ENCODE assay signal across 8 mouse cellular contexts in genomic region chr8:56293480-56293879, GRCm38 (mm10). TPM values are rescaled to one million over a fixed set of nuclear protein-coding genes. Genes with fewer than 3 reads are reported as not detected.
DNase-seq lines count a peak whose midpoint lies in the region; ATAC-seq and TF ChIP-seq lines count a peak whose summit lies in the region.

No protein-coding gene starts in this region.

- H3K4me3 ChIP-seq in liver, embryonic 16.5 days (ENCODE audit: low read depth, low read length) = no peak overlapping the region
- H3K4me3 ChIP-seq in liver, embryonic 11.5 days (ENCODE audit: low read depth, low read length) = no peak overlapping the region
- no peak overlapping the region for H3K4me3 ChIP-seq in embryonic facial prominence, embryonic 12.5 days
- no peak overlapping the region for H3K4me3 ChIP-seq in hindbrain, embryonic 16.5 days (ENCODE audit: low read length)
- H3K4me3 ChIP-seq in cerebellum, adult 2 months (replicated peaks; ENCODE audit: insufficient read depth, low read depth, low read length) = no peak overlapping the region

- DNase-seq in liver, embryonic 11.5 days (ENCODE audit: low spot score) = no peak
- DNase-seq in lung, postnatal 14 days = peak; percentile 39
- DNase-seq in telencephalon, adult 2 months (ENCODE audit: low read depth, low spot score) = peak; percentile 27
- no peak for DNase-seq in cerebellum, adult 2 months
- no peak for DNase-seq in spleen, adult 18-20 months

- no peak for TF ChIP-seq CTCF in cerebellum, adult 2 months (IDR thresholded peaks at IDR 0.05; ENCODE audit: borderline replicate concordance, insufficient read depth, low read depth, low read length)

- 23% methylated on average over 8 of the region's 8 CpGs for whole genome bisulfite sequencing in liver, embryonic 16.5 days (ENCODE audit: insufficient replicate concordance)
- 44% methylated on average over 8 of the region's 8 CpGs for WGBS in liver, embryonic 11.5 days
- 3% methylated on average over 8 of the region's 8 CpGs for WGBS in embryonic facial prominence, embryonic 12.5 days
- 3% methylated on average over 8 of the region's 8 CpGs for WGBS in hindbrain, embryonic 16.5 days
- 2% methylated on average over 8 of the region's 8 CpGs for WGBS in cerebellum, adult 2 months

- no peaks in the 10 kb centered on the region for H3K9me3 ChIP-seq in liver, embryonic 16.5 days (replicated peaks; ENCODE audit: control insufficient read depth, low read length)
- no peaks in the 10 kb centered on the region for H3K9me3 ChIP-seq in liver, embryonic 11.5 days (ENCODE audit: control insufficient read depth, low read length)
- H3K9me3 ChIP-seq in embryonic facial prominence, embryonic 12.5 days = no peaks in the 10 kb centered on the region
- no peaks in the 10 kb centered on the region for H3K9me3 ChIP-seq in hindbrain, embryonic 16.5 days (ENCODE audit: control insufficient read depth, low read length)

- peaks cover 2% of the 10 kb centered on the region; the same call in 1 of the 2 replicates for H3K27me3 ChIP-seq in liver, embryonic 16.5 days (ENCODE audit: control insufficient read depth, insufficient read depth, low read depth, low read length)
- H3K27me3 ChIP-seq in liver, embryonic 11.5 days (replicated peaks; ENCODE audit: control insufficient read depth, insufficient read depth, low read length) = peaks cover 10% of the 10 kb centered on the region
- H3K27me3 ChIP-seq in embryonic facial prominence, embryonic 12.5 days = 0 out of 2 replicates have a peak, but pooled peaks cover 3% of the 10 kb centered on the region
- 0 out of 2 replicates have a peak, but pooled peaks cover 2% of the 10 kb centered on the region for H3K27me3 ChIP-seq in hindbrain, embryonic 16.5 days (replicated peaks; ENCODE audit: control insufficient read depth, insufficient read depth, low read length)
- no peaks in the 10 kb centered on the region for H3K27me3 ChIP-seq in cerebellum, adult 2 months (ENCODE audit: control insufficient read depth, insufficient read depth, low read length)

- no peak overlapping the region for H3K27ac ChIP-seq in liver, embryonic 16.5 days (ENCODE audit: low read length)
- no peak overlapping the region for H3K27ac ChIP-seq in liver, embryonic 11.5 days (ENCODE audit: low read depth, low read length)
- no peak overlapping the region for H3K27ac ChIP-seq in embryonic facial prominence, embryonic 12.5 days
- no peak overlapping the region for H3K27ac ChIP-seq in hindbrain, embryonic 16.5 days (ENCODE audit: low read depth, low read length)
- H3K27ac ChIP-seq in cerebellum, adult 2 months (ENCODE audit: insufficient read depth, low read length) = no peak overlapping the region

- no peak for TF ChIP-seq POLR2A in cerebellum, adult 2 months (IDR thresholded peaks at IDR 0.05; ENCODE audit: borderline replicate concordance, insufficient read depth, low read length)

- ATAC-seq in liver, embryonic 16.5 days (ENCODE audit: low read depth) = 0 out of 2 replicates have a peak, but pooled peaks have one; percentile 20
- no peak for ATAC-seq in liver, embryonic 11.5 days (replicated peaks; ENCODE audit: low FRiP score)
- no peak for ATAC-seq in embryonic facial prominence, embryonic 12.5 days (ENCODE audit: insufficient number of reproducible peaks, insufficient read depth, low FRiP score, low TSS enrichment)
- ATAC-seq in hindbrain, embryonic 16.5 days = peak; percentile 35; the same call in 1 of the 2 replicates

- H3K9ac ChIP-seq in liver, embryonic 16.5 days (ENCODE audit: low read depth, low read length) = no peak overlapping the region
- H3K9ac ChIP-seq in liver, embryonic 11.5 days (ENCODE audit: low read depth, low read length) = no peak overlapping the region
- no peak overlapping the region for H3K9ac ChIP-seq in embryonic facial prominence, embryonic 12.5 days
- no peak overlapping the region for H3K9ac ChIP-seq in hindbrain, embryonic 16.5 days (ENCODE audit: low read depth, low read length)

- peaks cover 4% of the 10 kb centered on the region for H3K4me1 ChIP-seq in liver, embryonic 16.5 days (ENCODE audit: control insufficient read depth, low read depth, low read length)
- no peaks in the 10 kb centered on the region for H3K4me1 ChIP-seq in liver, embryonic 11.5 days (replicated peaks; ENCODE audit: control insufficient read depth, insufficient read depth, low read length)
- H3K4me1 ChIP-seq in embryonic facial prominence, embryonic 12.5 days = 0 out of 2 replicates have a peak, but pooled peaks cover 3% of the 10 kb centered on the region
- H3K4me1 ChIP-seq in hindbrain, embryonic 16.5 days (ENCODE audit: control insufficient read depth, insufficient read depth, low read depth, low read length) = peaks cover 15% of the 10 kb centered on the region; the same call in 1 of the 2 replicates
- H3K4me1 ChIP-seq in cerebellum, adult 2 months (ENCODE audit: control insufficient read depth, insufficient read depth, low read length) = no peaks in the 10 kb centered on the region; the same call in 1 of the 2 replicates

- 0 out of 2 replicates have a peak overlapping the region, but pooled peaks have one; percentile 54 for H3K4me2 ChIP-seq in liver, embryonic 16.5 days (ENCODE audit: low read depth, low read length)
- H3K4me2 ChIP-seq in liver, embryonic 11.5 days = no peak overlapping the region
- H3K4me2 ChIP-seq in embryonic facial prominence, embryonic 12.5 days (replicated peaks) = peak overlapping the region; percentile 83; the same call in 1 of the 2 replicates
- H3K4me2 ChIP-seq in hindbrain, embryonic 16.5 days (ENCODE audit: low read length) = peak overlapping the region; percentile 16; the same call in 1 of the 2 replicates

- no peaks in the 10 kb centered on the region for H3K36me3 ChIP-seq in liver, embryonic 16.5 days (ENCODE audit: control insufficient read depth, insufficient read depth)
- no peaks in the 10 kb centered on the region for H3K36me3 ChIP-seq in liver, embryonic 11.5 days (ENCODE audit: control insufficient read depth, insufficient read depth, low read length)
- no peaks in the 10 kb centered on the region for H3K36me3 ChIP-seq in embryonic facial prominence, embryonic 12.5 days
- H3K36me3 ChIP-seq in hindbrain, embryonic 16.5 days (ENCODE audit: control insufficient read depth, insufficient read depth, low read length) = no peaks in the 10 kb centered on the region

RNA-seq across cellular contexts. Expression of gene Hpgd, which starts 0.9 kb away (rescaled TPM):
- 29.7 and 30.2 TPM in 2 replicates for polyA plus RNA-seq in liver, embryonic 16.5 days (2015; fragmentation: Nextera tagmentation; extraction: Ambion mirVana)
- 28.2 and 32.4 TPM in 2 replicates for polyA plus RNA-seq in liver, embryonic 11.5 days (2014; fragmentation: Nextera tagmentation; extraction: Ambion mirVana)
- polyA plus RNA-seq in embryonic facial prominence, embryonic 12.5 days (2016; fragmentation: Nextera tagmentation; extraction: Ambion mirVana) = 46.1 and 57.6 TPM in 2 replicates
- 7.6 and 8.9 TPM in 2 replicates for polyA plus RNA-seq in hindbrain, embryonic 16.5 days (2015; fragmentation: Nextera tagmentation; extraction: Ambion mirVana)
- 7.9 and 9.3 TPM in 2 replicates for polyA plus RNA-seq in cerebellum, adult 2 months (2012; rRNA removed)

Comparison
In these comparisons a context has a peak if more than half of its experiments do, and no peak if none do; other contexts are left out.
1. ATAC-seq: peak in liver, embryonic 16.5 days (single experiment) and hindbrain, embryonic 16.5 days (single experiment); none in liver, embryonic 11.5 days (single experiment) and embryonic facial prominence, embryonic 12.5 days (single experiment).
2. DNase-seq: peak in lung, postnatal 14 days (single experiment) and telencephalon, adult 2 months (single experiment); none in liver, embryonic 11.5 days (single experiment), cerebellum, adult 2 months (0 of 2) and spleen, adult 18-20 months (0 of 2).